Mouse (Mus musculus): ENCODE measurements at regions not wholly inside any gene's neighbourhood (a gene's known extent, or its start where the extent isn't known, plus 50 kb on each side); places are given as distances from the start of the nearest gene placed in this dataset.
A peak's percentile ranks its signal among the peaks of the same experiment; 100 is the strongest.

DNA sequence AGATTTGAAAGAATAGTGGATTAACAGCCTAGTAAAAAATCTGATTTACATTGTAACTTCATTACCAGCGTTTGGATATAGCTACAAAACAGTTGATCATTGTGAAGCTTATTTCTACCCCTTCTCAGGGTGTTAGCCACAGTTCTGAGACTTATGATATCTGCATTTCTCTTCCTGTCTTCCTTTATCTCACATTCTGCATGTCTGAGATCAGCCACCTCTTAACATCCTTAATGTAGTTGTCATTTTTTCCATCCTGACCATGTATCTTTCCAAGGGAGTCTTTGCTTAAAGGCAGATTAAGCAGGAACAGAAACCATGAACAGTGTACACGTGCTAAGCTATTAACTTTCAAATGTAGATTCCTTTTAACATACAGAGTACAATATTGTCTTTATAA, 1278.2 kb downstream of the Kcnt2 start:
- no peak for DNase-seq (ENCODE audit: low read depth, low spot score)

DNA sequence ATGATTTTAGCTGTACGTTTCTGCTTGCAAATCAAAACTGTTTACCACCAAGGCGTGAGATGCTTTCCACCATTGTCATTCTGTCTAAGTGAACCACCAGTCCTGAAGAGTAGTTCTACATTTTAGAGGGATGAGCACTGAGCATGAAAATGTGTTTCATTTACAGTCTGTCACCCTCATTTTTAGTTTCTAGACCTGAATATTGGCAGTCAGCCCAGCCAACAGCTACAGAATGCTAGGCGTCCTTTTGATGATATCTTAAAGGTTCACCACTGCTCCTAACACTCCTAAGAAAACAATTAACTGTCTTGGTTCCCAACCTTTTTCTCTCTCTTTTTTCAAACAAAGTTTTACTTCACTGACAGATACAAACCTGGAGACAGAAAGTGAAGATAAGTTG, 1287.2 kb downstream of the Kcnt2 start:
- DNase-seq (ENCODE audit: low read depth, low spot score), result peak; percentile 23

Measured in telencephalon, adult 2 months (tissue).